Mouse (Mus musculus): ENCODE measurements around the gene Ldlrad3. TPM values are rescaled to one million over a fixed set of nuclear protein-coding genes. Genes with fewer than 3 reads are reported as not detected.

Gene Ldlrad3
- polyA plus RNA-seq, 1 experiment from 2014 or later = 14.6 TPM

DNA sequence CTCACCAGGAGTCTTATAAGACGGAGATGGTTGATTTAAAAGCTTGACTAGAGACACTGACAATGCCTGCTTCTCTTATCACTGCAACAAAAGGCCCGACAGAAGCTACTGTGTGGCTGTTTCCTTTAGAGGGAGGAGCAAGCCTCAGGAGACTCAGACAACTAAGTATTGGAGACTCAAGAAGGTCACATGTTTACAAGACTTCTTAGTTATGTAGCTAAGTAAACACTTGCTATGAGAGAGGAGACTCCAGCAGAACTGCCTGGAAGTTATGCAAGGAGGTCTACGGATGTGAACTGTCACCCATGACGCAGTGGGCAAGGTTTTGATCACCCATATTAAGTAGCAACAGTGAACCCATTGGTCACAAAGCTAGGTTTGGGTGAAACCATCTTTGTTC lies 113.3 kb downstream of the Ldlrad3 start:
- ATAC-seq = peak; percentile 91
- TF ChIP-seq CTCF (IDR thresholded peaks at IDR 0.05) = no peak
- peak; percentile 71 for TF ChIP-seq EP300 (IDR thresholded peaks at IDR 0.05)
- Histone ChIP-seq H3K36me3 (ENCODE audit: insufficient read depth, low read length) (no peaks in the 10 kb centered on the region), H3K4me2 (replicated peaks; ENCODE audit: low read depth, low read length) (no peak overlapping the region), H3K9me3 (ENCODE audit: low read length) (no peaks in the 10 kb centered on the region), H3K27me3 (replicated peaks; ENCODE audit: insufficient read depth, low read length) (no peaks in the 10 kb centered on the region), H3K4me3 (ENCODE audit: low read depth, low read length) (no peak overlapping the region), H3K9ac (replicated peaks; ENCODE audit: low read depth) (no peak overlapping the region), H3K27ac (ENCODE audit: low read length) (peak overlapping the region; percentile 49; the same call in 1 of the 2 replicates), H3K4me1 (ENCODE audit: insufficient read depth, low read depth, low read length) (no peaks in the 10 kb centered on the region)
- peak; percentile 73 for DNase-seq (ENCODE audit: low spot score)
- 43% methylated on average over 4 of the region's 4 CpGs for WGBS

GRCm38 (mm10) chr2:102071022-102071717 lies 115.0 kb downstream of the Ldlrad3 start:
- Histone ChIP-seq H3K4me3 (ENCODE audit: low read depth, low read length) (no peak overlapping the region), H3K4me1 (ENCODE audit: insufficient read depth, low read depth, low read length) (no peaks in the 10 kb centered on the region), H3K4me2 (replicated peaks; ENCODE audit: low read depth, low read length) (no peak overlapping the region), H3K9me3 (ENCODE audit: low read length) (no peaks in the 10 kb centered on the region), H3K36me3 (ENCODE audit: insufficient read depth, low read length) (no peaks in the 10 kb centered on the region), H3K27ac (ENCODE audit: low read length) (no peak overlapping the region), H3K27me3 (replicated peaks; ENCODE audit: insufficient read depth, low read length) (no peaks in the 10 kb centered on the region), H3K9ac (replicated peaks; ENCODE audit: low read depth) (no peak overlapping the region)
- WGBS = 71% methylated on average over 10 of the region's 10 CpGs
- ATAC-seq = no peak
- no peak for DNase-seq (ENCODE audit: low spot score)
- TF ChIP-seq CTCF (IDR thresholded peaks at IDR 0.05) (no peak), EP300 (IDR thresholded peaks at IDR 0.05) (no peak)

DNA sequence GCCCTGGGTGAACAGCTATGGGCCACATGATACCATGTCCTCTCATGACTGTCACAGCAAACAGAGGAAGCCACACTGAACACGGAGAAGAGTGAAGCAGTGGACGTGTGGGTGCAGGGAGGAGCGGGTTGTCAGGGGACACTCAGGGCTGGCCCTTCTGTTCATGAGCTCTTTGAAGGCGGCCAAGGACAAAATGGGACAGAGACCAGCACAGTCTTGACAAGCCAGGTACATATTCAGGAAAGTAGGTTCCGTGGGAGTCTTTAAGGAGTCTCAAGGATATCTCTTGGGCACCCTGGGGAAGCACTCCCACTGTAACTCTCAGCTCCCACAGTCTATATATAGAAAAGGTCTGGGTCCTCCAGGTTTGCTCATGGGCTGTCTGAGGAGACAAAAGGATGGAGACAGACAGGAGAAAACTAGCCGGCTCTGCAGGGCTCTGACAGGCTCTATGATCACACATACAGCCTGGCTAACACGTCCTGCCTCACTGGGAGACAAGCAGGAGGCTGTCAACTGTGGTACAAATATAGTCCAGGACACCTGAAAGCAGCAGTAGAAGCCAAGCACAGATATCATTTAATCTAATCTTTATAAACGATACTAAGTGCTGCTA lies 121.3 kb downstream of the Ldlrad3 start:
- Histone ChIP-seq H3K9ac (replicated peaks; ENCODE audit: low read depth) (no peak overlapping the region), H3K36me3 (ENCODE audit: insufficient read depth, low read length) (no peaks in the 10 kb centered on the region), H3K4me1 (ENCODE audit: insufficient read depth, low read depth, low read length) (no peaks in the 10 kb centered on the region), H3K4me3 (ENCODE audit: low read depth, low read length) (no peak overlapping the region), H3K27ac (ENCODE audit: low read length) (no peak overlapping the region), H3K27me3 (replicated peaks; ENCODE audit: insufficient read depth, low read length) (no peaks in the 10 kb centered on the region), H3K9me3 (ENCODE audit: low read length) (no peaks in the 10 kb centered on the region), H3K4me2 (replicated peaks; ENCODE audit: low read depth, low read length) (no peak overlapping the region)
- no peak for ATAC-seq
- DNase-seq (ENCODE audit: low spot score) = no peak
- TF ChIP-seq EP300 (IDR thresholded peaks at IDR 0.05) = no peak
- no peak for TF ChIP-seq CTCF (IDR thresholded peaks at IDR 0.05)
- 78% methylated on average over 8 of the region's 8 CpGs for WGBS

DNA sequence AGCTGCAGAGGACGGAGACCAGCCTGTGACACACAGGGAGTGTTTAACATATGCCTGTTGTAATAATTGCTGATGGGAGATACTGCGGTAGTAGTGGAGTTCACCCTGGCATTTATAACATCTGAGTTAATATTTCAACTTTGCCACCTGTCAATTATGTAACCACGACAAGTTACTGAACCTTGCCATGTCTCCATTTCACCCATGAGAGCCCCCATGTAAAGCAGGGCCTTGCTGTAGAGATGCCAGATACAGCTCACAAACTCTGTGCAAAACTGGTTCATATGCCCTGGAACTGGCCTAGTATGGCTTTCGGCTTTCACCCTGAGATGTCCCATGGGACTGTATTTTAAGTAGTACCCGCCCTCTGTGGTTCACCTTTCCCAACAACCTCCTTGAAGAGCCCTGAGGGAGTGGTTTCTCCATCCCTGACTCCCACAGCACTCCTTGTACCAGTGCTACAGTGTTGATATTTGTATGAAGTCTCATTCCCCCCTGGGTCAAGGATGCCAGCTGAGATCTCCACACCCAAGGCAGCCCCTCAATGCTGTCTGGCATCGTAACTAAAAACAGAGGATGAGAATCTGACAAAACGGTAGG lies 122.2 kb downstream of the Ldlrad3 start:
- Histone ChIP-seq H3K9me3 (ENCODE audit: low read length) (no peaks in the 10 kb centered on the region), H3K27me3 (replicated peaks; ENCODE audit: insufficient read depth, low read length) (no peaks in the 10 kb centered on the region), H3K4me1 (ENCODE audit: insufficient read depth, low read depth, low read length) (no peaks in the 10 kb centered on the region), H3K4me2 (replicated peaks; ENCODE audit: low read depth, low read length) (no peak overlapping the region), H3K9ac (replicated peaks; ENCODE audit: low read depth) (no peak overlapping the region), H3K4me3 (ENCODE audit: low read depth, low read length) (no peak overlapping the region), H3K27ac (ENCODE audit: low read length) (no peak overlapping the region), H3K36me3 (ENCODE audit: insufficient read depth, low read length) (no peaks in the 10 kb centered on the region)
- no peak for DNase-seq (ENCODE audit: low spot score)
- TF ChIP-seq CTCF (IDR thresholded peaks at IDR 0.05) (no peak), EP300 (IDR thresholded peaks at IDR 0.05) (no peak)
- WGBS = 90% methylated on average over 7 of the region's 7 CpGs
- ATAC-seq = no peak

DNA sequence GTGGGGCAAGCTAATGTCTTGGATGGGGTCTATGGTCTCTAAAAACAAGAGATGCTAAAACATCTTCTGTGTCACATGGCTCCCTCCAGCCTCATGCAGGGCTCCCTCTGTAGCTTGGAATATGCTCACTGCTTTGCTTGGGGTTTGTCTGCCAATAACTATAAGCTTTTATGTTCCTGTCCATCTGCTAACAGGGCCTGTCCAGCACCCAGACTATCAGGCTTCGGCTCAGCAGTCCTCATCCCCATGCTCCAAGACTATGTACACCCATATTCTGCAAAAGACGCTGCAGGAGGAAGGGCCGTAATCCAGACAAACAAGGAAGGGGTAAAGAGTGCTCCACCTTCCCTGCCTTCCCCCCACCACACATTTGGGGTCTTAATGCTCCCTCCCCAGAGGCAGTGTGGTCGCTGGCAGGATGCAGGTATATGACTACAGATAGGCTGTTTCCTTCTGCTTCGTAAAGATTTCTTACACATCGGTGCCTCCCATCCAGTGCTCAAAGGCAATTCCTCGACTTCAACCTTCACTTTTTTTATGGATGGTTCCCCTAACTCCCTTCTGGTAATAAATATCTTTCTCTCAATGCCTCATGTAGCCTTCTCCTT lies 123.2 kb downstream of the Ldlrad3 start:
- Histone ChIP-seq H3K4me3 (ENCODE audit: low read depth, low read length) (no peak overlapping the region), H3K36me3 (ENCODE audit: insufficient read depth, low read length) (no peaks in the 10 kb centered on the region), H3K4me2 (replicated peaks; ENCODE audit: low read depth, low read length) (no peak overlapping the region), H3K27ac (ENCODE audit: low read length) (no peak overlapping the region), H3K4me1 (ENCODE audit: insufficient read depth, low read depth, low read length) (no peaks in the 10 kb centered on the region), H3K9me3 (ENCODE audit: low read length) (no peaks in the 10 kb centered on the region), H3K9ac (replicated peaks; ENCODE audit: low read depth) (no peak overlapping the region), H3K27me3 (replicated peaks; ENCODE audit: insufficient read depth, low read length) (no peaks in the 10 kb centered on the region)
- TF ChIP-seq EP300 (IDR thresholded peaks at IDR 0.05) (no peak), CTCF (IDR thresholded peaks at IDR 0.05) (no peak)
- ATAC-seq (no peak), DNase-seq (ENCODE audit: low spot score) (no peak)
- 84% methylated on average over 7 of the region's 7 CpGs for WGBS

- Histone ChIP-seq H3K9me3 (ENCODE audit: low read length) (no peaks in the 10 kb centered on the region), H3K9ac (replicated peaks; ENCODE audit: low read depth) (no peak overlapping the region), H3K4me1 (ENCODE audit: insufficient read depth, low read depth, low read length) (no peaks in the 10 kb centered on the region), H3K4me3 (ENCODE audit: low read depth, low read length) (no peak overlapping the region), H3K36me3 (ENCODE audit: insufficient read depth, low read length) (no peaks in the 10 kb centered on the region), H3K27me3 (replicated peaks; ENCODE audit: insufficient read depth, low read length) (no peaks in the 10 kb centered on the region), H3K27ac (ENCODE audit: low read length) (no peak overlapping the region), H3K4me2 (replicated peaks; ENCODE audit: low read depth, low read length) (no peak overlapping the region)
- no peak; the same call in 1 of the 2 replicates for ATAC-seq
- 78% methylated on average over 8 of the region's 8 CpGs for WGBS
- DNase-seq (ENCODE audit: low spot score) = no peak
- TF ChIP-seq EP300 (IDR thresholded peaks at IDR 0.05) (no peak), CTCF (IDR thresholded peaks at IDR 0.05) (no peak)
Observed at GRCm38 (mm10) chr2:102061921-102062320, 124.3 kb downstream of the Ldlrad3 start.
